Mouse (Mus musculus): ENCODE results near the gene Ppp1r13l.

DNA sequence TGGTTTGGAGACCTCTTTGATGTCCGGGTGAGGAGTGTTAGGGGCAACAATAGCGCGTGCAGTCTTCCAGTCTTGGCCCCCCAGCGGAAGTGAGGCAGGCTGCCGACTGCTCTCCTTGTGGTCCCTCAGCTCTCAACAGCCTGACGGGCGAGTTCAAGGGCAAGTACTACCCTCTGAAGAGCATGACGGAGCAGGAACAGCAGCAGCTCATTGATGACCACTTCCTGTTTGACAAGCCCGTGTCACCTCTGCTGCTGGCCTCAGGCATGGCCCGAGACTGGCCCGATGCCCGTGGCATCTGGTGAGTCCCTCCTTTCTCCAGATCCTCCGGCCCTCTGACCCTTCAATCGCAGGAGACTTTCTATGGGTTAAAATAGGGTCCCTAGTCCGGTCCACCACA lies 57.0 kb downstream of the Ppp1r13l start:
- TF ChIP-seq CTCF (IDR thresholded peaks at IDR 0.05; ENCODE audit: control insufficient read depth, insufficient read depth, low read length) (no peak), POLR2A (IDR thresholded peaks at IDR 0.05; ENCODE audit: borderline replicate concordance, control insufficient read depth, low read depth, low read length) (no peak)
